Mouse (Mus musculus) kidney, adult 2 months (tissue): Measurements from ENCODE around the gene Bcl9l.

ENCODE experiments used
- CTCF ChIP-seq: fragments of 200-500 bp; conservative IDR thresholded peaks from 2 replicates; pipeline ENCODE4 v1.5.1; 2011; ENCODE audit warnings: low read depth, mild to moderate bottlenecking, control low read depth, low read length, moderate library complexity, mixed read lengths; ENCODE audit not compliant: insufficient read depth, insufficient read length
- POLR2A ChIP-seq: fragments of 200-500 bp; IDR thresholded peaks from one replicate; pipeline ENCODE4 v1.6.1; 2011; ENCODE audit warnings: low read depth, low read length, control low read depth

GRCm38 (mm10) chr9:44499356-44500162, 16.9 kb downstream of the Bcl9l start:
- TF ChIP-seq CTCF (no peak), POLR2A (no peak)
